ENCODE assay signal across 14 mouse cellular contexts in genomic region chr1:187684519-187684918, GRCm38 (mm10).
"Had no signal": no experiment of that assay in that cellular context is flagged by ENCODE, and none has a peak within 500 bp of the region (broad histone marks: within the 10 kb centered on the region; RNA-seq: fewer than 3 reads in every experiment).

No protein-coding gene starts in this region.

- H3K36me3 ChIP-seq: limb, embryonic 15.5 days; liver, embryonic 12.5 days had no signal

- DNase-seq: kidney, adult 11 months; kidney, adult 9 months; kidney, postnatal 36 days; lung, embryonic 14.5 days; lung, postnatal 10 days; lung, postnatal 4 days; right cerebral cortex, postnatal 14 days; thymus, postnatal 36 days had no signal

- H3K9me3 ChIP-seq: limb, embryonic 15.5 days; liver, embryonic 12.5 days had no signal

- H3K27me3 ChIP-seq: limb, embryonic 15.5 days; liver, embryonic 12.5 days; megakaryocyte, embryonic 14.5 days had no signal

- H3K9ac ChIP-seq: limb, embryonic 15.5 days; liver, embryonic 12.5 days; lung, embryonic 14.5 days had no signal

- H3K4me3 ChIP-seq: limb, embryonic 15.5 days; liver, embryonic 12.5 days; megakaryocyte, embryonic 14.5 days had no signal

- ATAC-seq: liver, embryonic 12.5 days; midbrain, embryonic 16.5 days had no signal

- H3K4me1 ChIP-seq: limb, embryonic 15.5 days; liver, embryonic 12.5 days; megakaryocyte, embryonic 14.5 days had no signal

- H3K4me2 ChIP-seq: limb, embryonic 15.5 days; liver, embryonic 12.5 days; lung, embryonic 14.5 days; midbrain, embryonic 11.5 days had no signal

- H3K27ac ChIP-seq: kidney, postnatal 0 days; limb, embryonic 15.5 days; liver, embryonic 12.5 days had no signal
